Mouse (Mus musculus) kidney, embryonic 16.5 days (tissue): Measurements from ENCODE around the gene Defb23. TPM values are rescaled to one million over a fixed set of nuclear protein-coding genes. Genes with fewer than 3 reads are reported as not detected.

Experiments used
- ATAC-seq: fragments of 200-750 bp; cut with Nextera tagmentation; 2 replicates; pipeline ENCODE4 v1.8.0; 2017; ENCODE audit warnings: moderate TSS enrichment; ENCODE audit not compliant: low FRiP score, low TSS enrichment
- H3K27ac ChIP-seq: fragments of 300-500 bp; sonication (generic); 2 replicates; pipeline ENCODE4 v1.5.1; 2014; ENCODE audit warnings: low read length
- H3K27me3 ChIP-seq: fragments of 300-500 bp; sonication (generic); 2 replicates; pipeline ENCODE4 v1.6.1; 2014; ENCODE audit warnings: low read length, control low read depth, mixed read lengths; ENCODE audit not compliant: insufficient read depth
- H3K36me3 ChIP-seq: fragments of 300-500 bp; sonication (generic); 2 replicates; pipeline ENCODE4 v1.6.1; 2014; ENCODE audit warnings: low read length, control low read depth, mixed read lengths; ENCODE audit not compliant: insufficient read depth
- H3K4me1 ChIP-seq: fragments of 300-500 bp; sonication (generic); 2 replicates; pipeline ENCODE4 v1.6.1; 2014; ENCODE audit warnings: low read length, control low read depth, mixed read lengths; ENCODE audit not compliant: insufficient read depth
- H3K4me2 ChIP-seq: fragments of 300-500 bp; sonication (generic); replicated peaks from 2 replicates; pipeline ENCODE4 v1.6.1; 2014; ENCODE audit warnings: low read depth, low read length
- H3K4me3 ChIP-seq: fragments of 300-500 bp; sonication (generic); 2 replicates; pipeline ENCODE4 v1.5.1; 2014; ENCODE audit warnings: mild to moderate bottlenecking, low read length
- H3K9ac ChIP-seq: fragments of 300-500 bp; sonication (generic); replicated peaks from 2 replicates; pipeline ENCODE4 v1.6.1; 2014; ENCODE audit warnings: low read length
- H3K9me3 ChIP-seq: fragments of 300-500 bp; sonication (generic); 2 replicates; pipeline ENCODE4 v1.6.1; 2016; ENCODE audit warnings: low read length, control low read depth
- WGBS: fragments of 180-500 bp; shearing (Covaris S2); extraction: QIAGEN DNeasy Blood & Tissue Kit; methylation state at CpG from one replicate; pipeline ENCODE4 v1.1.7; 2014; 5-methylcytosine and 5-hydroxymethylcytosine counted together
- polyA plus RNA-seq: library from polyadenylated mRNA; unstranded; fragments of >200 nt; fragmentation: Nextera tagmentation; extraction: Ambion mirVana; gene quantifications from 2 replicates; pipeline ENCODE4 v1.2.1, GENCODE M21; 2015

Defb23 gene
- not detected in 2 replicates for polyA plus RNA-seq

DNA sequence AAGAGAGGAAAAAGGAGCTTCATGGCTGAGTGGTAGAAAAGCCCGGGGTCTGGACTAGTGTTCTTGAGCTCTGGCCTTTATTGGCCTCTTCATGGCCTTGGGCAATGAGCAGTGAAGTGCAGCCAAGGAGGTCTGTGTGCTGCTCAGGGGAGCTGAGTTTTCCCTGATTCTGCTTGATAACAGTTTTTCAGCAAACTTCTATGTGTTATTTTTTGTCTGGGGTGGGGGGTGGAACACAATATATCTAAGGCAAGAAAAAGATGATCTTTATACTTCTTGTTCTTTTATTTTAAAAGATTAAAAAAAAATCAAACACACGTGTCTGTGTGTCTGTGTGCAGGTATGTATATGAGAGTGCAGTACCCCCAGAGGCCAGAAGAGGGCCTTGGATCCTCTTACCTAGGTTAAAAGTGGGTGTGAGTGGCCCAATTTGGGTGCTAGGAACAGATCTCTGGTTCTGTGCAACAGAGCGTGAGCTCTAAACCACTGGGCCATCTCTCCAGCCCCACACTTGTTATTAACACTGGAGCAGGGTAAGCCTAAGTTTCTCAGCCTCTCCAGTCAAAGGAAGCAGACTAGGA is at the start of gene Defb23:
TSS of gene Defb23 (minus strand) at position 51 of the 581 bp plus-strand sequence.
- peaks cover 3% of the 10 kb centered on the region; the same call in 1 of the 2 replicates for H3K27me3 ChIP-seq
- H3K4me2 ChIP-seq: no peak within 1 kb of the TSS
- no peaks in the 10 kb centered on the region for H3K9me3 ChIP-seq
- H3K9ac ChIP-seq: no peak within 1 kb of the TSS
- no peak within 1 kb of the TSS for H3K4me3 ChIP-seq
- WGBS: 78% methylated on average over 3 of the region's 3 CpGs
- no peaks in the 10 kb centered on the region for H3K36me3 ChIP-seq
- H3K4me1 ChIP-seq: no peaks in the 10 kb centered on the region
- ATAC-seq: no peak
- H3K27ac ChIP-seq: no peak within 1 kb of the TSS

DNA sequence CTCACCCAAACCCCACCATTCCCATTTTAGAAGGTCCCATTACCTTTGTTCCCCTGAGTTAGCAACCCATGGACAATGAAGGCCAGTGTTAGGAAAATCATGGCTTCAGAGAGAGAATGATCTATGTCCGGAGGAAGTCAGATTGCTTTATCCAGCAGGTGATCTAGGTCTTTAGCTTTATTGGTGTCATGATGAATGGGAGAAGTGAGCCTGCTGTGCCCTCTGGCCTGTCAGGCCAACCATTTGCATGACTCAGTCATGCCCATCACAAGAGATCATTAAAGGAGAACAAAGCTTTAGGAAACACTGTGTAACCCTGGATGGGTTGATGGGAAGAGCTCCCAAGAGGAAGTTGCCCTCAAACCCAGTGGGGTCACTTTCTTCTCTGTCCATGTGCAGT is 47.2 kb upstream of the Defb23 start, which contains the start of gene Defb26:
TSS of gene Defb26 (minus strand) at position 101 of the 400 bp plus-strand sequence.
- H3K9me3 ChIP-seq: no peaks in the 10 kb centered on the region
- H3K4me1 ChIP-seq: peaks cover 3% of the 10 kb centered on the region; the same call in 1 of the 2 replicates
- H3K36me3 ChIP-seq: no peaks in the 10 kb centered on the region
- H3K9ac ChIP-seq: no peak within 1 kb of the TSS
- no peaks in the 10 kb centered on the region for H3K27me3 ChIP-seq
- no peak within 1 kb of the TSS for H3K4me3 ChIP-seq
- no peak for ATAC-seq
- WGBS: 54% methylated on average over 1 of the region's 1 CpGs
- no peak within 1 kb of the TSS for H3K27ac ChIP-seq
- no peak within 1 kb of the TSS for H3K4me2 ChIP-seq

GRCm38 (mm10) chr2:152503950-152504349 is 39.5 kb upstream of the Defb23 start:
- 71% methylated on average over 2 of the region's 2 CpGs for WGBS
- Histone ChIP-seq H3K27ac (no peak overlapping the region), H3K9me3 (no peaks in the 10 kb centered on the region), H3K9ac (no peak overlapping the region), H3K27me3 (no peaks in the 10 kb centered on the region), H3K4me3 (no peak overlapping the region), H3K4me2 (no peak overlapping the region), H3K36me3 (no peaks in the 10 kb centered on the region), H3K4me1 (no peaks in the 10 kb centered on the region)
- ATAC-seq: no peak

GRCm38 (mm10) chr2:152500863-152501229 is 36.4 kb upstream of the Defb23 start:
- Histone ChIP-seq H3K27ac (no peak overlapping the region), H3K27me3 (no peaks in the 10 kb centered on the region), H3K9ac (no peak overlapping the region), H3K4me1 (no peaks in the 10 kb centered on the region), H3K36me3 (no peaks in the 10 kb centered on the region), H3K4me3 (no peak overlapping the region), H3K4me2 (no peak overlapping the region), H3K9me3 (no peaks in the 10 kb centered on the region)
- no peak for ATAC-seq
- WGBS: 85% methylated on average over 6 of the region's 6 CpGs

DNA sequence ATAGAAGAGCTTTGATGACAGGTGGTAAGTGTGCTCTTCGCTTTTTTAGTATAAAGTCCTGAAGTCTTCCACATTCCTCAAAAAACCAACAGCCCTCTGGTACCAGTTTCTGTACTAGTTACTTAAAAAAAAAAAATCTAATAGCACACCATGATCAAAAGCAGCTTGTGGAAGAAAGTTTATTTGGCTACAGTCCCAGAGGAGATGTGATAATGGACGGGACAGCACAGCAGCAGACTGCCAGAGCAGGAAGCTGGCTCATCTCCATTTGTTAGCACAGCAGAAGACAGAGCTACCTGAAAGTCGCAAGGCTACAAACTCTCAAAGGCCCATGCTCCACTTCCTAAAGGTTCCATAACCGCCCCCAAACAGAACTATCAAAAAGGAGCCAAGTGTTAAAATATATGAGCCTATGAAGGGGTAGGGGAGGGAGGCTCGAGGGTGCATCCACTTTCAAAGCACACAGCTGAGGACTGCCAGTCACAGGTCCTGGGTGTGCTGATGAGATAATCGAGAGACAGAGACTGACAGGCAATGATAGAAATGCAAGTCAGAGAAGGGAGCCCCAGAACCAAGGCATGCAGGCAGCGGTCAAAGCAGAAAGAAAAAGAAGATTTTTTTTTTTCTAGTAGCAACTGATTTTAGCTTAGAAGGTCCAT is 35.9 kb upstream of the Defb23 start:
- no peaks in the 10 kb centered on the region for H3K9me3 ChIP-seq
- 69% methylated on average over 7 of the region's 7 CpGs for WGBS

DNA sequence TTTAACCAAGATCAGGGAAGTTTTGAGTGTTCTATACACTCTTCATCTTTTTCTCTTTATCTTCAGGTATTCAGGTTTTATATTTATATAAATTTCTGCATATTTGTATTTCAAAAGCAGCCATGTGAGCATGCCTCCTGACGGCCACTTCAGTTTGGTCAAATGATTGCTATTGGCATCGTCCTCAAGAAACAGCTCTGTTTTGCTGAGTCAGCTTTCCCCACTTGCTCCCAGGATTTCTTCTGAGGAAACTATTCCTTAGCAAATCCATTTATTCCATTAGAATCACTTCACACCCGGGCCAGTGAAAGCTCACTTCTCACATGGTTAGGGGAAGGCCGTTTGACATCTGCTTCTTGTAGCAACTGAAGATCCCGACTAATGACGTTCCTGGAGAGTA is 33.6 kb upstream of the Defb23 start:
- Histone ChIP-seq H3K4me3 (no peak overlapping the region), H3K9ac (no peak overlapping the region), H3K27me3 (no peaks in the 10 kb centered on the region), H3K4me1 (no peaks in the 10 kb centered on the region), H3K27ac (no peak overlapping the region), H3K4me2 (no peak overlapping the region), H3K9me3 (no peaks in the 10 kb centered on the region), H3K36me3 (no peaks in the 10 kb centered on the region)
- 81% methylated on average over 6 of the region's 6 CpGs for WGBS
- no peak for ATAC-seq

More for the DNA sequence above, 35.9 kb upstream of the Defb23 start:
- Histone ChIP-seq H3K27me3 (no peaks in the 10 kb centered on the region), H3K4me3 (no peak overlapping the region), H3K36me3 (no peaks in the 10 kb centered on the region), H3K4me2 (no peak overlapping the region), H3K9ac (no peak overlapping the region), H3K27ac (no peak overlapping the region), H3K4me1 (no peaks in the 10 kb centered on the region)
- ATAC-seq: no peak

DNA sequence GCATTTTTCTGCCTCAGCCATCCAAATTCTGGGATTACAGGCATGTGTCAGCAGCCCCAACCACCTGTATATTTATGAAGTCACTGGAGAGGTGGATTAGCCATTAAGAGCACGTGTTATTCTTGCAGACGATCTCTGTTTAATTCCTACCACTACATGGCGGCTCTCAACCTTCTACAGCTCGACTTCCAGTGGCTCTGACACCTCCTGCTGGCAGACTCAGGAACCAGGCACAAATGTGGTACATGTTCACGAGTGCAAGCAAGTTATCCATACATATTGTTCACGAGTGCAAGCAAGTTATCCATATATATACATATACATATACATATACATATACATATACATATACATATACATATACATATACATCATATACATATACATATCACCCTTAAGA is 28.7 kb upstream of the Defb23 start:
- Histone ChIP-seq H3K9me3 (no peaks in the 10 kb centered on the region), H3K27me3 (no peaks in the 10 kb centered on the region), H3K4me1 (no peaks in the 10 kb centered on the region), H3K36me3 (no peaks in the 10 kb centered on the region), H3K27ac (no peak overlapping the region), H3K9ac (no peak overlapping the region), H3K4me2 (no peak overlapping the region), H3K4me3 (no peak overlapping the region)
- no peak for ATAC-seq
- 77% methylated on average over 6 of the region's 6 CpGs for WGBS

- ATAC-seq: no peak
- Histone ChIP-seq H3K9me3 (no peaks in the 10 kb centered on the region), H3K4me3 (no peak within 1 kb of the TSS), H3K27ac (no peak within 1 kb of the TSS), H3K4me2 (no peak within 1 kb of the TSS), H3K4me1 (no peaks in the 10 kb centered on the region), H3K27me3 (no peaks in the 10 kb centered on the region), H3K9ac (no peak within 1 kb of the TSS), H3K36me3 (no peaks in the 10 kb centered on the region)
Observed at GRCm38 (mm10) chr2:152490038-152490437, 25.6 kb upstream of the Defb23 start, which contains the start of gene Defb22. Gene Defb22 (minus strand): TSS chr2:152490138.

DNA sequence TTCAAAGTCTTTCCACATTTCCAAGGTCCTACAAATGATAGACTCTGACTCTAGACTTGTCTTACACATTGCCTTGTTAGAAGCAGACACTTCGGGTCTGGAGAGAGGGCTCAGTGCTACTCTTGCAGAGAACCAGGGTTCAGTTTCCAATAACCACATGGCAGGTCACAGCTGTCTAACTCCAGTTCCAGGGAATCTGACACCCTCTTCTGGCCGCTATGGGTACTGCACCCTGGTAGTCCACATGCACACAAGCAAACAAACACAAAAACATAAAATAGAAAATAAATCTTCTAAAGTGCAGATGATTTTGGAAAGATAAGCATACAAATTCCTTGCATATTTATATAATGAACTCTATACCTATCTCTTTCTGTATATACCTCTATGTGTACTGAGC is 22.6 kb upstream of the Defb23 start:
- ATAC-seq: no peak
- Histone ChIP-seq H3K4me2 (no peak overlapping the region), H3K9me3 (no peaks in the 10 kb centered on the region), H3K27me3 (no peaks in the 10 kb centered on the region), H3K9ac (no peak overlapping the region), H3K4me1 (no peaks in the 10 kb centered on the region), H3K4me3 (no peak overlapping the region), H3K27ac (no peak overlapping the region), H3K36me3 (no peaks in the 10 kb centered on the region)
- 80% methylated on average over 2 of the region's 2 CpGs for WGBS

GRCm38 (mm10) chr2:152481726-152482125 is 17.3 kb upstream of the Defb23 start:
- Histone ChIP-seq H3K9me3 (no peaks in the 10 kb centered on the region), H3K4me3 (no peak overlapping the region), H3K4me2 (no peak overlapping the region), H3K4me1 (no peaks in the 10 kb centered on the region), H3K9ac (no peak overlapping the region), H3K27me3 (no peaks in the 10 kb centered on the region), H3K27ac (no peak overlapping the region), H3K36me3 (no peaks in the 10 kb centered on the region)
- WGBS: 89% methylated on average over 7 of the region's 7 CpGs
- ATAC-seq: no peak
